Mouse (Mus musculus) NIH3T3 (cell line): Measurements from ENCODE around the gene Zfp513.

Source experiments
- DNase-seq: peaks from one replicate; pipeline ENCODE4 v3.0.0-alpha.2; 2012; ENCODE audit warnings: low read depth

Zfp513 gene

GRCm38 (mm10) chr5:31199893-31200292, 2.2 kb downstream of the Zfp513 start:
- peak; percentile 52 for DNase-seq

DNA sequence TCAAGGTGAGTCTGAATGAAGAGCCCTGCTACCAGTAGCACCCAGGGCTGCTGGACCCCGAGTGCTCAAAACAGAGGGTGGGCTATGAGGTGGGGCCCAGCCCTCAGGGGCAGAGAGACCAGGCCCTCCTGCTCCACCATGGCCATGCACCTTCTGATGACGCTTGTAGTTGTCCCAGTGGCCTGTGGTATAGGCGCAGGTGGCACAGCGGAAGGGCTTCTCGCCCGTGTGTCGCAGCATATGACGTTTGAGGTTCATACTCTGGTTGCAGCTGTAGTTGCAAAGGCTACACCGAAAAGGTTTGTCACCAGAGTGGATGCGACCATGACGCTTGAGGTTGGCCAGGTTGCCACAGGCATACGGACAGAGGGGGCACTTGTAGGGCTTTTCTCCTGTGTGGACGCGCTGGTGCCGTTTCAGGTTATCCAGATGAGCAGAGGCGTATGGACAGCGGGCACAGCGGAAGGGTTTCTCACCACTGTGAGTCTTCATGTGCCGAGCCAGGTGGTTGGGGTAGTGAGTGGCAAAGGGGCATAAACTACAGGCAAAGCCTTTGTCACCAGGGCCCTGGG, 2.7 kb downstream of the Zfp513 start:
- no peak for DNase-seq

- no peak for DNase-seq
These were observed 3.3 kb downstream of the Zfp513 start for GRCm38 (mm10) chr5:31198616-31199320.

- no peak for DNase-seq
These were observed 3.9 kb downstream of the Zfp513 start for GRCm38 (mm10) chr5:31198170-31198569.

GRCm38 (mm10) chr5:31197072-31197471, 5.0 kb downstream of the Zfp513 start:
- DNase-seq: no peak

DNA sequence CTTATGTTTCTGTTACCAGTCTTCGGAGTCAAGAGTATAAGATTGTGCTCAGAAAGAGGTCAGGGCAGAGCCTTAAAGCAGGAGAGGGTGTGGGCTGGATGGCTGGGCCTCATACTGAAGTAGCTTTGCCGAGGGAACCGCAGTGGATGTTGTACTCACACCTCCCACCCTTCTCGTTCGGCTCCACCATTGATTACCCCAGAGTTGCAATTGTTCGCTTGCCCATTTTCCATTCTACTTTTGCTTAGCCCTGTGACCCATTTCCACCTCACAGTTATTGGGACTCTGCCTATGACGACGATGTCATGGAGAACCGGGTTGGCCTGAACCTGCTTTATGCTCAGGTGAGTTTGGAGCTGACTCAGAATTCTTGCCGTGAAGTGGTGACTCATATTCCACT, 5.9 kb downstream of the Zfp513 start:
- no peak for DNase-seq

- DNase-seq: no peak
These were observed 6.4 kb downstream of the Zfp513 start for GRCm38 (mm10) chr5:31195671-31196070.

- no peak for DNase-seq
These were observed 7.3 kb downstream of the Zfp513 start for GRCm38 (mm10) chr5:31194486-31195485.

GRCm38 (mm10) chr5:31193631-31194281, 8.3 kb downstream of the Zfp513 start:
- DNase-seq: no peak

GRCm38 (mm10) chr5:31192939-31193630, 9.0 kb downstream of the Zfp513 start, which contains the start of the genes Snx17 and Eif2b4:
Snx17 (plus strand) TSS chr5:31193227.
Eif2b4 (minus strand) TSS chr5:31193430.
- DNase-seq: peak; percentile 98

GRCm38 (mm10) chr5:31192045-31192938, 9.8 kb downstream of the Zfp513 start:
- no peak for DNase-seq

GRCm38 (mm10) chr5:31190201-31190600, 11.9 kb downstream of the Zfp513 start:
- no peak for DNase-seq

DNA sequence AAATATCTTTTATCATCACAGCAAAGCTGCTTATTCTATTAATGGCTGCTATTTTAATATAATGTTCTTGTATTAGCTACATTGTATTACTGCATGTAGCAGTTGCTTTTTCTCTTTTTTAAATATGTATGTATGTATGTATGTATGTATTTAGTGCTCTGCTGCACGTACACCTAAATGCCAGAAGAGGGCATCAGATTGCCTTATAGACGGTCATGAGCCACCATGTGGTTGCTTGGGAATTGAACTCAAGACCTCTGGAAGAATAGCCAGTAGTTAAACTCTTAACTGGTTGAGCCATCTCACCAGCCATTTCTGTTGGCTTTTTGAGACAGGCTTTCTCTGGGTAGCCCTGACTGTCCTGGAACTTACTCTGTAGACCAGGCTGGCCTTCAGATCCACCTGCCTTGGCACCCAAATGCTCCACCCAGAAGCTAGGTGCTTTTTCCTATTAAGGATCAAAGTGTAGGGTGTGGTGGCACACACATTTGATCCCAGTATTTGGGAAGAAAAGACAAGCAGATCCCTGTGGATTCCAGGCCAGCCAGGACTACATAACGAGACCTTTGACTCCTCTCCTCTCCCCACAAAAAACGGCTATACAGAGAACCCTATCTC, 13.8 kb downstream of the Zfp513 start:
- DNase-seq: peak; percentile 40

GRCm38 (mm10) chr5:31183678-31184077, 18.4 kb downstream of the Zfp513 start:
- DNase-seq: no peak

GRCm38 (mm10) chr5:31181183-31181770, 20.8 kb downstream of the Zfp513 start:
- DNase-seq: no peak

DNA sequence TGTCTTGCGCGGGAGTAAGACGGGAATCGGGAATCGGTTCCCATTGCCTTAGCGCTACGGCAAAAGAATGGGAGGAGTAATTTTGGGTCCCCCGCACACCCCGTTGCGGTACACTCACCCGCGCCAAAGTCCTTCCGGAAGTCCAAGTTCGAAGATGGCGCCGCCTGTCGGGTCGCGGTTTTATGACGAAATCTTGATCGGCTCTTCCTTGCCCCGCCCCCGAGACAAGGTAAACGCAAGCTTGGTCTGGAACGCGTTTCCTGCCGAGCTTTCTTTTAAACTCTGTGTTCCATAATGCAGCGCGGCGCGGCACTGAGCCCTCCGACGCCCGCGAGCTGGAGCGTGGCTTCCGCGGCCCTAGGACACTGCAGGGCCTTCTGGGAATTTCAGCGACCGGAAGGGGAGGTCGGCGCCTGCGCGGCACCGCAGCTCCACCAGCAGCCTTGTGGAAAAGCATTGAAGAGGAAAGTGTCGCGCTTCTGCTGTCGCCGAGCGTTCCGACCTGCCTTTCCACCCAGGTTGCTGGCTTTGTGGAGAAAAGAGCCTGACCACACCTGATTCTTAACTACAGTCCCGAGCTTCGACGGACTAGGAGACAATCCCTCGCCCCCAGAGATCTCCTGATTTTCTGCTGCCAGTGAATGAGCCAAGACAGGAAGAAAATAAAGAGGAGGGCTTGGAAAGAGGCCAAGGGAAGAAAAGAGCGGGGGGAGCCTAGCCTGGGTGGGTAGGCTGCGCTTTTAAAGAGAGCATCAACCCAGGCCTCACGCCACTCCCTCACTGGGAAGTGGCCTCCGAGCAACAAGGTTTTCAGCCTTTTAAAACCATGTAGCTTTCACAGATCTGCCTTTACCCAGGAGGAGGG, 22.1 kb downstream of the Zfp513 start, which contains the start of the genes Gm29609 and Gtf3c2:
TSS of gene Gm29609 (minus strand) at position 146 of the 865 bp plus-strand sequence.
TSS of gene Gtf3c2 (minus strand) at position 379 of the 865 bp plus-strand sequence.
- DNase-seq: peak; percentile 96

- DNase-seq: peak; percentile 59
These were observed 22.8 kb downstream of the Zfp513 start for GRCm38 (mm10) chr5:31179301-31179765.

DNA sequence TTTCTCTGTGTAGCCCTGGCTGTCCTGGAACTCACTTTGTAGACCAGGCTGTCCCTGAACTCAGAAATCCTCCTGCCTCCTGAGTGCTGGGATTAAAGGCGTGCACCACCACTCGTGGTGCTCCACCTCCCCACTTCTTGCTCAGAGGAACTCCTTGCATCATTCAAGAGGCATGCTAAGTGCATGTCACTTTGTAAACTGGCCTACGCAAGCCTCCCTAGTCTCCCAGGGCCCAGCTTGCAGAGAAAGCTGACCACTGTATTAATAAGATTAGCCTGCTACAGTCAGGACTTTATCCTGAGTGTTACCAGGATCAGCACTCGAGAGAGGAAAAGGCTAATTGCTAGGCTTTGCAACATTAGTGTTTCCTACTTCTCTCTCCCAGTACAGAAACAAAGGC, 33.5 kb downstream of the Zfp513 start:
- DNase-seq: no peak
